Mouse (Mus musculus): ENCODE measurements around the gene Mkrn1. TPM values are rescaled to one million over a fixed set of nuclear protein-coding genes. Genes with fewer than 3 reads are reported as not detected.
A peak's percentile ranks its signal among the peaks of the same experiment; 100 is the strongest.
"Not testable (repeated sequence)": the region's sequence is repeated elsewhere in the genome, so short reads cannot be mapped to it uniquely, and the experiment has no call there.

The Mkrn1 gene
- polyA plus RNA-seq, 1 experiment from 2014 or later: 63.5 TPM

- Histone ChIP-seq H3K27ac (ENCODE audit: low read length) (no peak overlapping the region), H3K27me3 (replicated peaks; ENCODE audit: control insufficient read depth, insufficient read depth, low read length) (no peaks in the 10 kb centered on the region; the same call in 1 of the 2 replicates), H3K4me2 (ENCODE audit: low read depth, low read length) (no peak overlapping the region), H3K9ac (ENCODE audit: low read depth, low read length) (no peak overlapping the region), H3K4me3 (ENCODE audit: low read length) (no peak overlapping the region; the same call in 1 of the 2 replicates), H3K36me3 (ENCODE audit: control insufficient read depth, insufficient read depth, low read length) (no peaks in the 10 kb centered on the region), H3K9me3 (ENCODE audit: control insufficient read depth, low read length) (no peaks in the 10 kb centered on the region), H3K4me1 (ENCODE audit: control insufficient read depth, insufficient read depth, low read length) (no peaks in the 10 kb centered on the region)
- ATAC-seq: no peak
- 50% methylated on average over 4 of the region's 4 CpGs for WGBS
These were observed 605 bp upstream of the Mkrn1 start for GRCm38 (mm10) chr6:39420867-39421266.

GRCm38 (mm10) chr6:39419386-39419850 lies 844 bp downstream of the Mkrn1 start:
- peak overlapping the region; percentile 71 for H3K4me2 ChIP-seq (ENCODE audit: low read depth, low read length)
- no peaks in the 10 kb centered on the region; the same call in 1 of the 2 replicates for H3K27me3 ChIP-seq (replicated peaks; ENCODE audit: control insufficient read depth, insufficient read depth, low read length)
- H3K4me1 ChIP-seq (ENCODE audit: control insufficient read depth, insufficient read depth, low read length): no peaks in the 10 kb centered on the region
- ATAC-seq: peak; percentile 24; the same call in 1 of the 2 replicates
- peak overlapping the region; percentile 92 for H3K27ac ChIP-seq (ENCODE audit: low read length)
- WGBS: under 1% methylated on average over 43 of the region's 43 CpGs
- H3K9me3 ChIP-seq (ENCODE audit: control insufficient read depth, low read length): no peaks in the 10 kb centered on the region
- peak overlapping the region; percentile 90 for H3K9ac ChIP-seq (ENCODE audit: low read depth, low read length)
- H3K4me3 ChIP-seq (ENCODE audit: low read length): peak overlapping the region; percentile 100
- no peaks in the 10 kb centered on the region for H3K36me3 ChIP-seq (ENCODE audit: control insufficient read depth, insufficient read depth, low read length)

- H3K9me3 ChIP-seq (ENCODE audit: control insufficient read depth, low read length); H3K4me3 ChIP-seq (ENCODE audit: low read length); H3K9ac ChIP-seq (ENCODE audit: low read depth, low read length); H3K4me2 ChIP-seq (ENCODE audit: low read depth, low read length); H3K4me1 ChIP-seq (ENCODE audit: control insufficient read depth, insufficient read depth, low read length); H3K27me3 ChIP-seq (replicated peaks; ENCODE audit: control insufficient read depth, insufficient read depth, low read length); H3K27ac ChIP-seq (ENCODE audit: low read length); ATAC-seq; H3K36me3 ChIP-seq (ENCODE audit: control insufficient read depth, insufficient read depth, low read length): not testable (repeated sequence)
These were observed 3.6 kb downstream of the Mkrn1 start for GRCm38 (mm10) chr6:39416654-39417053.

GRCm38 (mm10) chr6:39415762-39416161 lies 4.5 kb downstream of the Mkrn1 start:
- Histone ChIP-seq H3K9ac (ENCODE audit: low read depth, low read length) (no peak overlapping the region), H3K4me2 (ENCODE audit: low read depth, low read length) (no peak overlapping the region), H3K36me3 (ENCODE audit: control insufficient read depth, insufficient read depth, low read length) (no peaks in the 10 kb centered on the region), H3K4me1 (ENCODE audit: control insufficient read depth, insufficient read depth, low read length) (no peaks in the 10 kb centered on the region), H3K27ac (ENCODE audit: low read length) (no peak overlapping the region), H3K4me3 (ENCODE audit: low read length) (no peak overlapping the region), H3K27me3 (replicated peaks; ENCODE audit: control insufficient read depth, insufficient read depth, low read length) (no peaks in the 10 kb centered on the region; the same call in 1 of the 2 replicates), H3K9me3 (ENCODE audit: control insufficient read depth, low read length) (no peaks in the 10 kb centered on the region)
- WGBS: 58% methylated on average over 3 of the region's 5 CpGs
- ATAC-seq: no peak

- H3K4me3 ChIP-seq (ENCODE audit: low read length): no peak overlapping the region
- H3K36me3 ChIP-seq (ENCODE audit: control insufficient read depth, insufficient read depth, low read length): no peaks in the 10 kb centered on the region
- H3K27me3 ChIP-seq (replicated peaks; ENCODE audit: control insufficient read depth, insufficient read depth, low read length): no peaks in the 10 kb centered on the region; the same call in 1 of the 2 replicates
- H3K27ac ChIP-seq (ENCODE audit: low read length): no peak overlapping the region
- no peaks in the 10 kb centered on the region for H3K9me3 ChIP-seq (ENCODE audit: control insufficient read depth, low read length)
- no peak overlapping the region for H3K9ac ChIP-seq (ENCODE audit: low read depth, low read length)
- no peaks in the 10 kb centered on the region for H3K4me1 ChIP-seq (ENCODE audit: control insufficient read depth, insufficient read depth, low read length)
- 90% methylated on average over 1 of the region's 1 CpGs for WGBS
- H3K4me2 ChIP-seq (ENCODE audit: low read depth, low read length): no peak overlapping the region
- no peak for ATAC-seq
These were observed 6.2 kb downstream of the Mkrn1 start for GRCm38 (mm10) chr6:39414106-39414505.

- no peaks in the 10 kb centered on the region for H3K4me1 ChIP-seq (ENCODE audit: control insufficient read depth, insufficient read depth, low read length)
- no peaks in the 10 kb centered on the region for H3K27me3 ChIP-seq (replicated peaks; ENCODE audit: control insufficient read depth, insufficient read depth, low read length)
- no peak overlapping the region for H3K4me3 ChIP-seq (ENCODE audit: low read length)
- ATAC-seq: no peak
- H3K36me3 ChIP-seq (ENCODE audit: control insufficient read depth, insufficient read depth, low read length): no peaks in the 10 kb centered on the region; the same call in 1 of the 2 replicates
- H3K4me2 ChIP-seq (ENCODE audit: low read depth, low read length): no peak overlapping the region
- no peaks in the 10 kb centered on the region for H3K9me3 ChIP-seq (ENCODE audit: control insufficient read depth, low read length)
- no peak overlapping the region for H3K9ac ChIP-seq (ENCODE audit: low read depth, low read length)
- H3K27ac ChIP-seq (ENCODE audit: low read length): no peak overlapping the region
- 89% methylated on average over 5 of the region's 5 CpGs for WGBS
These were observed 13.8 kb downstream of the Mkrn1 start for GRCm38 (mm10) chr6:39406480-39406879.

GRCm38 (mm10) chr6:39403136-39403535 lies 17.1 kb downstream of the Mkrn1 start:
- H3K36me3 ChIP-seq (ENCODE audit: control insufficient read depth, insufficient read depth, low read length): peaks cover 2% of the 10 kb centered on the region; the same call in 1 of the 2 replicates
- H3K27me3 ChIP-seq (replicated peaks; ENCODE audit: control insufficient read depth, insufficient read depth, low read length): no peaks in the 10 kb centered on the region
- no peaks in the 10 kb centered on the region for H3K9me3 ChIP-seq (ENCODE audit: control insufficient read depth, low read length)
- H3K9ac ChIP-seq (ENCODE audit: low read depth, low read length): no peak overlapping the region
- no peak for ATAC-seq
- no peak overlapping the region for H3K4me3 ChIP-seq (ENCODE audit: low read length)
- no peaks in the 10 kb centered on the region for H3K4me1 ChIP-seq (ENCODE audit: control insufficient read depth, insufficient read depth, low read length)
- no peak overlapping the region for H3K27ac ChIP-seq (ENCODE audit: low read length)
- WGBS: 65% methylated on average over 2 of the region's 2 CpGs
- H3K4me2 ChIP-seq (ENCODE audit: low read depth, low read length): no peak overlapping the region

- Histone ChIP-seq H3K36me3 (ENCODE audit: control insufficient read depth, insufficient read depth, low read length) (peaks cover 2% of the 10 kb centered on the region; the same call in 1 of the 2 replicates), H3K27me3 (replicated peaks; ENCODE audit: control insufficient read depth, insufficient read depth, low read length) (no peaks in the 10 kb centered on the region), H3K27ac (ENCODE audit: low read length) (no peak overlapping the region), H3K4me3 (ENCODE audit: low read length) (no peak overlapping the region), H3K9me3 (ENCODE audit: control insufficient read depth, low read length) (no peaks in the 10 kb centered on the region), H3K4me2 (ENCODE audit: low read depth, low read length) (no peak overlapping the region), H3K4me1 (ENCODE audit: control insufficient read depth, insufficient read depth, low read length) (no peaks in the 10 kb centered on the region), H3K9ac (ENCODE audit: low read depth, low read length) (no peak overlapping the region)
- WGBS: 72% methylated on average over 7 of the region's 7 CpGs
- no peak for ATAC-seq
These were observed 19.9 kb downstream of the Mkrn1 start for GRCm38 (mm10) chr6:39400343-39400742.

- H3K4me2 ChIP-seq (ENCODE audit: low read depth, low read length): no peak overlapping the region
- H3K27ac ChIP-seq (ENCODE audit: low read length): no peak overlapping the region
- 93% methylated on average over 9 of the region's 9 CpGs for WGBS
- no peak for ATAC-seq
- H3K36me3 ChIP-seq (ENCODE audit: control insufficient read depth, insufficient read depth, low read length): 0 out of 2 replicates have a peak, but pooled peaks cover 2% of the 10 kb centered on the region
- H3K27me3 ChIP-seq (replicated peaks; ENCODE audit: control insufficient read depth, insufficient read depth, low read length): no peaks in the 10 kb centered on the region
- no peaks in the 10 kb centered on the region for H3K4me1 ChIP-seq (ENCODE audit: control insufficient read depth, insufficient read depth, low read length)
- H3K9me3 ChIP-seq (ENCODE audit: control insufficient read depth, low read length): no peaks in the 10 kb centered on the region
- H3K9ac ChIP-seq (ENCODE audit: low read depth, low read length): no peak overlapping the region
- no peak overlapping the region for H3K4me3 ChIP-seq (ENCODE audit: low read length)
These were observed 21.9 kb downstream of the Mkrn1 start for GRCm38 (mm10) chr6:39398342-39398741.

- no peaks in the 10 kb centered on the region for H3K4me1 ChIP-seq (ENCODE audit: control insufficient read depth, insufficient read depth, low read length)
- 96% methylated on average over 6 of the region's 6 CpGs for WGBS
These were observed 23.2 kb downstream of the Mkrn1 start for GRCm38 (mm10) chr6:39397046-39397445.

More at GRCm38 (mm10) chr6:39397046-39397445, 23.2 kb downstream of the Mkrn1 start:
- Histone ChIP-seq H3K9me3 (ENCODE audit: control insufficient read depth, low read length) (no peaks in the 10 kb centered on the region), H3K27ac (ENCODE audit: low read length) (no peak overlapping the region), H3K9ac (ENCODE audit: low read depth, low read length) (no peak overlapping the region), H3K36me3 (ENCODE audit: control insufficient read depth, insufficient read depth, low read length) (0 out of 2 replicates have a peak, but pooled peaks cover 2% of the 10 kb centered on the region), H3K4me2 (ENCODE audit: low read depth, low read length) (no peak overlapping the region), H3K4me3 (ENCODE audit: low read length) (no peak overlapping the region), H3K27me3 (replicated peaks; ENCODE audit: control insufficient read depth, insufficient read depth, low read length) (no peaks in the 10 kb centered on the region)
- ATAC-seq: no peak
